Mouse (Mus musculus): ENCODE measurements around the gene Clps. TPM values are rescaled to one million over a fixed set of nuclear protein-coding genes. Genes with fewer than 3 reads are reported as not detected.

Clps gene
- polyA plus RNA-seq, 1 experiment from 2014 or later, result not detected

GRCm38 (mm10) chr17:28518615-28519071 lies 41.9 kb downstream of the Clps start:
- 17% methylated on average over 8 of the region's 8 CpGs for WGBS
- H3K9ac ChIP-seq (ENCODE audit: low read depth, low read length), result peak overlapping the region; percentile 58
- H3K4me1 ChIP-seq (ENCODE audit: control insufficient read depth, insufficient read depth, low read length), result peaks cover 23% of the 10 kb centered on the region; the same call in 1 of the 2 replicates
- peak overlapping the region; percentile 72 for H3K27ac ChIP-seq (replicated peaks; ENCODE audit: low read depth, low read length)
- no peaks in the 10 kb centered on the region for H3K36me3 ChIP-seq (ENCODE audit: control insufficient read depth, insufficient read depth, low read length)
- peak overlapping the region; percentile 42 for H3K4me3 ChIP-seq (ENCODE audit: low read depth, low read length)
- ATAC-seq (ENCODE audit: low read depth) (no peak), DNase-seq (ENCODE audit: low spot score) (peak; percentile 23)
- H3K4me2 ChIP-seq (ENCODE audit: low read depth, low read length), result peak overlapping the region; percentile 85
- H3K9me3 ChIP-seq (ENCODE audit: control insufficient read depth, low read length), result no peaks in the 10 kb centered on the region
- H3K27me3 ChIP-seq (replicated peaks; ENCODE audit: control insufficient read depth, insufficient read depth, low read length), result no peaks in the 10 kb centered on the region

GRCm38 (mm10) chr17:28517956-28518614 lies 42.5 kb downstream of the Clps start:
- Histone ChIP-seq H3K27ac (replicated peaks; ENCODE audit: low read depth, low read length) (peak overlapping the region; percentile 72), H3K9me3 (ENCODE audit: control insufficient read depth, low read length) (no peaks in the 10 kb centered on the region), H3K36me3 (ENCODE audit: control insufficient read depth, insufficient read depth, low read length) (no peaks in the 10 kb centered on the region), H3K4me1 (ENCODE audit: control insufficient read depth, insufficient read depth, low read length) (peaks cover 23% of the 10 kb centered on the region; the same call in 1 of the 2 replicates), H3K4me3 (ENCODE audit: low read depth, low read length) (peak overlapping the region; percentile 42), H3K9ac (ENCODE audit: low read depth, low read length) (peak overlapping the region; percentile 58), H3K4me2 (ENCODE audit: low read depth, low read length) (peak overlapping the region; percentile 85), H3K27me3 (replicated peaks; ENCODE audit: control insufficient read depth, insufficient read depth, low read length) (no peaks in the 10 kb centered on the region)
- WGBS, result 3% methylated on average over 13 of the region's 46 CpGs
- peak; percentile 67 for ATAC-seq (ENCODE audit: low read depth)
- DNase-seq (ENCODE audit: low spot score), result peak; percentile 90

GRCm38 (mm10) chr17:28517441-28517955 lies 43.1 kb downstream of the Clps start, which contains the start of gene Fkbp5:
TSS of gene Fkbp5 (minus strand) at chr17:28517527.
- Histone ChIP-seq H3K4me2 (ENCODE audit: low read depth, low read length) (peak within 1 kb of the TSS; percentile 85), H3K4me3 (ENCODE audit: low read depth, low read length) (peak within 1 kb of the TSS; percentile 42), H3K36me3 (ENCODE audit: control insufficient read depth, insufficient read depth, low read length) (no peaks in the 10 kb centered on the region), H3K27me3 (replicated peaks; ENCODE audit: control insufficient read depth, insufficient read depth, low read length) (no peaks in the 10 kb centered on the region), H3K4me1 (ENCODE audit: control insufficient read depth, insufficient read depth, low read length) (peaks cover 23% of the 10 kb centered on the region; the same call in 1 of the 2 replicates), H3K27ac (replicated peaks; ENCODE audit: low read depth, low read length) (peak within 1 kb of the TSS; percentile 72), H3K9me3 (ENCODE audit: control insufficient read depth, low read length) (no peaks in the 10 kb centered on the region), H3K9ac (ENCODE audit: low read depth, low read length) (peak within 1 kb of the TSS; percentile 58)
- under 1% methylated on average over 16 of the region's 16 CpGs for WGBS
- peak; percentile 28; the same call in 1 of the 2 replicates for ATAC-seq (ENCODE audit: low read depth)
- peak; percentile 90 for DNase-seq (ENCODE audit: low spot score)

- Histone ChIP-seq H3K4me3 (ENCODE audit: low read depth, low read length) (peak overlapping the region; percentile 42), H3K9me3 (ENCODE audit: control insufficient read depth, low read length) (no peaks in the 10 kb centered on the region), H3K9ac (ENCODE audit: low read depth, low read length) (no peak overlapping the region), H3K4me2 (ENCODE audit: low read depth, low read length) (peak overlapping the region; percentile 85), H3K4me1 (ENCODE audit: control insufficient read depth, insufficient read depth, low read length) (peaks cover 18% of the 10 kb centered on the region; the same call in 1 of the 2 replicates), H3K36me3 (ENCODE audit: control insufficient read depth, insufficient read depth, low read length) (no peaks in the 10 kb centered on the region), H3K27ac (replicated peaks; ENCODE audit: low read depth, low read length) (no peak overlapping the region), H3K27me3 (replicated peaks; ENCODE audit: control insufficient read depth, insufficient read depth, low read length) (no peaks in the 10 kb centered on the region)
- WGBS, result 70% methylated on average over 4 of the region's 4 CpGs
- ATAC-seq (ENCODE audit: low read depth), result no peak
- DNase-seq (ENCODE audit: low spot score), result no peak
These were observed 43.7 kb downstream of the Clps start for GRCm38 (mm10) chr17:28516881-28517280.

GRCm38 (mm10) chr17:28515431-28516341 lies 44.9 kb downstream of the Clps start:
- no peak overlapping the region for H3K4me3 ChIP-seq (ENCODE audit: low read depth, low read length)
- H3K9ac ChIP-seq (ENCODE audit: low read depth, low read length), result no peak overlapping the region
- peaks cover 28% of the 10 kb centered on the region for H3K4me1 ChIP-seq (ENCODE audit: control insufficient read depth, insufficient read depth, low read length)
- H3K9me3 ChIP-seq (ENCODE audit: control insufficient read depth, low read length), result no peaks in the 10 kb centered on the region
- 54% methylated on average over 9 of the region's 10 CpGs for WGBS
- ATAC-seq (ENCODE audit: low read depth) (no peak), DNase-seq (ENCODE audit: low spot score) (no peak)
- H3K36me3 ChIP-seq (ENCODE audit: control insufficient read depth, insufficient read depth, low read length), result no peaks in the 10 kb centered on the region
- H3K27me3 ChIP-seq (replicated peaks; ENCODE audit: control insufficient read depth, insufficient read depth, low read length), result no peaks in the 10 kb centered on the region
- H3K4me2 ChIP-seq (ENCODE audit: low read depth, low read length), result no peak overlapping the region
- H3K27ac ChIP-seq (replicated peaks; ENCODE audit: low read depth, low read length), result no peak overlapping the region

- H3K4me3 ChIP-seq (ENCODE audit: low read depth, low read length), result no peak overlapping the region
- WGBS, result 87% methylated on average over 5 of the region's 5 CpGs
- DNase-seq (ENCODE audit: low spot score) (no peak), ATAC-seq (ENCODE audit: low read depth) (no peak)
- H3K27me3 ChIP-seq (replicated peaks; ENCODE audit: control insufficient read depth, insufficient read depth, low read length), result no peaks in the 10 kb centered on the region
- H3K9me3 ChIP-seq (ENCODE audit: control insufficient read depth, low read length), result no peaks in the 10 kb centered on the region
- H3K36me3 ChIP-seq (ENCODE audit: control insufficient read depth, insufficient read depth, low read length), result no peaks in the 10 kb centered on the region
- no peak overlapping the region for H3K9ac ChIP-seq (ENCODE audit: low read depth, low read length)
- H3K4me1 ChIP-seq (ENCODE audit: control insufficient read depth, insufficient read depth, low read length), result peaks cover 30% of the 10 kb centered on the region
- no peak overlapping the region for H3K4me2 ChIP-seq (ENCODE audit: low read depth, low read length)
- no peak overlapping the region for H3K27ac ChIP-seq (replicated peaks; ENCODE audit: low read depth, low read length)
These were observed 46.0 kb downstream of the Clps start for GRCm38 (mm10) chr17:28514555-28514954.

GRCm38 (mm10) chr17:28513844-28514243 lies 46.7 kb downstream of the Clps start:
- Histone ChIP-seq H3K36me3 (ENCODE audit: control insufficient read depth, insufficient read depth, low read length) (no peaks in the 10 kb centered on the region), H3K27me3 (replicated peaks; ENCODE audit: control insufficient read depth, insufficient read depth, low read length) (no peaks in the 10 kb centered on the region), H3K9ac (ENCODE audit: low read depth, low read length) (no peak overlapping the region), H3K27ac (replicated peaks; ENCODE audit: low read depth, low read length) (no peak overlapping the region), H3K9me3 (ENCODE audit: control insufficient read depth, low read length) (no peaks in the 10 kb centered on the region), H3K4me1 (ENCODE audit: control insufficient read depth, insufficient read depth, low read length) (peaks cover 26% of the 10 kb centered on the region), H3K4me2 (ENCODE audit: low read depth, low read length) (no peak overlapping the region), H3K4me3 (ENCODE audit: low read depth, low read length) (no peak overlapping the region)
- no peak for DNase-seq (ENCODE audit: low spot score)
- ATAC-seq (ENCODE audit: low read depth), result no peak
- WGBS, result 58% methylated on average over 7 of the region's 7 CpGs

- ATAC-seq (ENCODE audit: low read depth) (no peak), DNase-seq (ENCODE audit: low spot score) (no peak)
- H3K4me1 ChIP-seq (ENCODE audit: control insufficient read depth, insufficient read depth, low read length), result peaks cover 21% of the 10 kb centered on the region
- H3K4me3 ChIP-seq (ENCODE audit: low read depth, low read length), result no peak overlapping the region
- no peaks in the 10 kb centered on the region for H3K36me3 ChIP-seq (ENCODE audit: control insufficient read depth, insufficient read depth, low read length)
- H3K9ac ChIP-seq (ENCODE audit: low read depth, low read length), result no peak overlapping the region
- no peak overlapping the region for H3K4me2 ChIP-seq (ENCODE audit: low read depth, low read length)
- 64% methylated on average over 1 of the region's 1 CpGs for WGBS
- no peak overlapping the region for H3K27ac ChIP-seq (replicated peaks; ENCODE audit: low read depth, low read length)
- no peaks in the 10 kb centered on the region for H3K27me3 ChIP-seq (replicated peaks; ENCODE audit: control insufficient read depth, insufficient read depth, low read length)
- H3K9me3 ChIP-seq (ENCODE audit: control insufficient read depth, low read length), result no peaks in the 10 kb centered on the region
These were observed 47.2 kb downstream of the Clps start for GRCm38 (mm10) chr17:28513337-28513736.

Measured in embryonic facial prominence, embryonic 14.5 days (tissue).